Mouse (Mus musculus): ENCODE data around the gene Odf2l. TPM values are rescaled to one million over a fixed set of nuclear protein-coding genes. Genes with fewer than 3 reads are reported as not detected.

The Odf2l gene
- polyA plus RNA-seq (2012; rRNA removed), result 35.8 and 45.5 TPM in 2 replicates

GRCm38 (mm10) chr3:145118254-145119001 lies at the start of gene Odf2l:
Gene Odf2l, plus strand, starts transcription at chr3:145118588.

GRCm38 (mm10) chr3:145099291-145099690 lies 19.1 kb upstream of the Odf2l start, which contains the start of gene Clca2:
Gene Clca2, minus strand, starts transcription at chr3:145099443.

Other genes with a start within 250 kb of the Odf2l start
- gene Clca4b, start 186.1 kb upstream of the Odf2l start, polyA plus RNA-seq (2012; rRNA removed), result 0.04 TPM in 1 of 2 replicates, not detected in the other
- not detected in 2 replicates for gene Clca4a, start 143.5 kb upstream of the Odf2l start, polyA plus RNA-seq (2012; rRNA removed)
- gene Clca1, start 85.8 kb upstream of the Odf2l start, polyA plus RNA-seq (2012; rRNA removed), result 0.05 and 0.15 TPM in 2 replicates
- gene Clca2, start 19.1 kb upstream of the Odf2l start, polyA plus RNA-seq (2012; rRNA removed), result 0.07 and 0.19 TPM in 2 replicates
- gene Col24a1, start 173.9 kb downstream of the Odf2l start, polyA plus RNA-seq (2012; rRNA removed), result 1.1 and 3.2 TPM in 2 replicates